Mouse (Mus musculus): Measurements from ENCODE around the gene Synrg.

The Synrg gene

GRCm38 (mm10) chr11:84073816-84074764 is 109.9 kb downstream of the Synrg start:
- no peak for DNase-seq (ENCODE audit: low read depth, low spot score)

- no peak for DNase-seq (ENCODE audit: low read depth, low spot score)
Measured at GRCm38 (mm10) chr11:84077008-84077407, 112.8 kb downstream of the Synrg start.

- no peak for DNase-seq (ENCODE audit: low read depth, low spot score)
Measured at GRCm38 (mm10) chr11:84078601-84079000, 114.4 kb downstream of the Synrg start.

GRCm38 (mm10) chr11:84079361-84079760 is 115.1 kb downstream of the Synrg start:
- no peak for DNase-seq (ENCODE audit: low read depth, low spot score)

GRCm38 (mm10) chr11:84079887-84080286 is 115.7 kb downstream of the Synrg start:
- no peak for DNase-seq (ENCODE audit: low read depth, low spot score)

GRCm38 (mm10) chr11:84080327-84080726 is 116.1 kb downstream of the Synrg start:
- DNase-seq (ENCODE audit: low read depth, low spot score) = no peak

- DNase-seq (ENCODE audit: low read depth, low spot score) = no peak
Measured at GRCm38 (mm10) chr11:84081901-84082300, 117.7 kb downstream of the Synrg start.

GRCm38 (mm10) chr11:84090572-84090971 is 126.3 kb downstream of the Synrg start:
- no peak for DNase-seq (ENCODE audit: low read depth, low spot score)

All from c-Kit-negative CD71-positive TER-119-positive erythroid progenitor cells, embryonic 14.5 days (primary cell).